Mouse (Mus musculus): ENCODE data around the gene Creb3l1.

The Creb3l1 gene

DNA sequence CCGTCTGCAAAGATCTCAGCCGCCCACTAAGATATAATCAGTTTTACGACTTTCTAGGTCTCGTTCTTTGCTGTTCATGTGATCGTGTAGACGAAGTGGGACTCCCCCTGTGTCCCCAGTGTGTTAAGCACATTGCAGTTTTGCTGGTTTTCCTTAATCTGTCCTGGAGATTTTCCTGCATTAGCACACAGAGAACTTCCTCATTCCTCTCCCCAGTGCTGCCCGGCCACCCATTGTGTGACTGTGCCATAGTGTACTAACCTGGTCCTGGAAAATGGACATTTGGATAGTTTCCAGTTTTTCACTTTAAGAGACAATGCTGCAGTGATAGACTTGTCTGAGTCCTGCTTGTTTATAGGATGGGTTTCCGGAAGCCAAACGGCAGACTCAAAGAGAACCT lies 10.0 kb upstream of the Creb3l1 start:
- DNase-seq (ENCODE audit: low read depth, low spot score) = no peak

GRCm38 (mm10) chr2:92030554-92030953 lies 6.3 kb upstream of the Creb3l1 start:
- no peak for DNase-seq (ENCODE audit: low read depth, low spot score)

GRCm38 (mm10) chr2:92029387-92030133 lies 5.3 kb upstream of the Creb3l1 start:
- DNase-seq (ENCODE audit: low read depth, low spot score) = no peak

GRCm38 (mm10) chr2:92027811-92028590 lies 3.7 kb upstream of the Creb3l1 start:
- no peak for DNase-seq (ENCODE audit: low read depth, low spot score)

DNA sequence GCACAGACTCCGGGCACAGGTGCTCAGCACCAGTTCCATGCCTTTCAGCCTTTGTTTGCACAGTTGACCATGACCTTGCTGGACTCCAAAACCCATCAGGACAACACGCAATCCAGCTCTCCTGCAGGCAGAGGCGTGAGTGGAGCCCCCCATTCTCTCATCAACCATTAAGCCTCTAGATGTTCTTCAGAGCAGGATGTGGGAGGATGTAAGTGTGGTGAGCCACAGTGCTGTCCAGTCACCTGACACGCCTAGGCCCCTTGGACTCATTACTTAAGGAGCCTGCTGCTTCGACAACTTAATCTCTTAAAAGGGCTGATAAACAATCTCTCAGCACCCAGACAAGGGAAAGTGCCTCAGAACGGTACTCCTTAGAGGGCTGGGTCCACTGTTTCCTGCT lies 1.7 kb upstream of the Creb3l1 start:
- DNase-seq (ENCODE audit: low read depth, low spot score) = no peak

DNA sequence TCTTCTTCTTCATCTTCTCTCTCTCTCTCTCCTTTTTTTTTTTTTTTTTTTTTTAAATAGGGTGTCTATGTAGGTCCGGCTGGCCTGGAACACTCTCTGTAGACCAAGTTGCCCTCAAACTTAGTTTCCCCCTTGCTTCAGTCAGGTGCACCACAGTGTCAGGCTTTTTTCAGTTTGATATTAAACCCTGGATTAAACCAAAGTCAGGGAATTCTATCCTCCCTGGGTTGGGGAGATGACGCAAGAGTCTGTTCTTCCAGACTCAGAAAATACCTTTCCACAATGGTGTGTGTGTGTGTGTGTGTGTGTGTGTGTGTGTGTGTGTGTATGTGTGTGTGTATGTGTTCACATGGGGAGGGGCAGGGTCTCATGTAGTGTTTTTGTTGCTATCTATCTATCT lies 900 bp upstream of the Creb3l1 start:
- DNase-seq (ENCODE audit: low read depth, low spot score) = no peak

- no peak for DNase-seq (ENCODE audit: low read depth, low spot score)
These were observed 684 bp downstream of the Creb3l1 start for GRCm38 (mm10) chr2:92023362-92024273.

DNA sequence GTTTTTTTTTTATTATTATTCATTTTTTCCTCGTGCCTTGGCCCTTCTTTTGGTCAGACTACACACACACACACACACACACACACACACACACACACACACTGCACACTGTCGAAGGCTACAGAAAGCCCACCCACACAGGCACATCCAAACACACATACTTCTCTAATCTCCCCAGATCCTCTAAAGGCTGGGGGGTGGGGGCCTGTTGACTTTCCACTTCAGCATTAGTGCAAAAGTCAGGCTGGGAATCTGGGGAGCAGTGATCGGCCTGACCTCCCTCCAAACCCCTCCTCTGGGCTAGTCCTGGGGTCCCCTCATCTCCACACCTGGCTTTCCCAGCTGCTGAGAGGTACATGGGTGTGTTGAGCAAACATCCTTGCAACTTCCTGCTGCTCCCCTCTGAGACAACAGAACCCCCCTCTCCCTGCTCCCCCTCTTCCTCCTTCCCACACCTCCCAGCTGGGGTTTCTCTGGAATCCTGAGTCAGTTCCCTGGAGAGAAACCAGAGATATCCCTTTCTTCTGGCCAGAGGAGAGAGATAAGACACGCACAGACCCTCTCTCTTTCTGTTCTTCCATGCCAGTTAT lies 3.5 kb downstream of the Creb3l1 start:
- no peak for DNase-seq (ENCODE audit: low read depth, low spot score)

GRCm38 (mm10) chr2:92017440-92017839 lies 6.9 kb downstream of the Creb3l1 start:
- DNase-seq (ENCODE audit: low read depth, low spot score) = no peak

DNA sequence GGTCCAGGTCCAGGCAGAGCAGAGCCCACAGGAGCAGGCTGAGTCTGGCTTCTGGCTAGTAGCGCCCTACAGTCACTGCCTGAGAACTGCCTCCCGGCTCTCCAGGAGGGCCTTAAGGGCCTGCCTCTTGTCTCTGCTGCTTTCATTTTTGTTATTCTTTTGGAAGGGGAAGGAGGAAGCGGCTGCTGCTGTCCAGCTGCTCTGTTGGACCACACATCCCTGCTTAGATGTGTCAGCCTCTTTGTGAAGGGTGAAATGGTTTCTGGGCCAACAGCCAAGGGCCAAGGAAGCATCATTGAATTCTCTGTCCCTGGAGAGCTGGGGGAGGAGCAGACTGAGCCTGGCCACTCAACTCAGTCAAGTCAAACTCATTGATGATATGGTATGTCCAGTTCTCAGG lies 7.3 kb downstream of the Creb3l1 start:
- no peak for DNase-seq (ENCODE audit: low read depth, low spot score)

- no peak for DNase-seq (ENCODE audit: low read depth, low spot score)
These were observed 9.4 kb downstream of the Creb3l1 start for GRCm38 (mm10) chr2:92014891-92015290.

- no peak for DNase-seq (ENCODE audit: low read depth, low spot score)
These were observed 10.1 kb downstream of the Creb3l1 start for GRCm38 (mm10) chr2:92014248-92014647.

- DNase-seq (ENCODE audit: low read depth, low spot score) = no peak
These were observed 11.4 kb downstream of the Creb3l1 start for GRCm38 (mm10) chr2:92012768-92013445.

GRCm38 (mm10) chr2:92011424-92012353 lies 12.6 kb downstream of the Creb3l1 start:
- DNase-seq (ENCODE audit: low read depth, low spot score) = no peak

DNA sequence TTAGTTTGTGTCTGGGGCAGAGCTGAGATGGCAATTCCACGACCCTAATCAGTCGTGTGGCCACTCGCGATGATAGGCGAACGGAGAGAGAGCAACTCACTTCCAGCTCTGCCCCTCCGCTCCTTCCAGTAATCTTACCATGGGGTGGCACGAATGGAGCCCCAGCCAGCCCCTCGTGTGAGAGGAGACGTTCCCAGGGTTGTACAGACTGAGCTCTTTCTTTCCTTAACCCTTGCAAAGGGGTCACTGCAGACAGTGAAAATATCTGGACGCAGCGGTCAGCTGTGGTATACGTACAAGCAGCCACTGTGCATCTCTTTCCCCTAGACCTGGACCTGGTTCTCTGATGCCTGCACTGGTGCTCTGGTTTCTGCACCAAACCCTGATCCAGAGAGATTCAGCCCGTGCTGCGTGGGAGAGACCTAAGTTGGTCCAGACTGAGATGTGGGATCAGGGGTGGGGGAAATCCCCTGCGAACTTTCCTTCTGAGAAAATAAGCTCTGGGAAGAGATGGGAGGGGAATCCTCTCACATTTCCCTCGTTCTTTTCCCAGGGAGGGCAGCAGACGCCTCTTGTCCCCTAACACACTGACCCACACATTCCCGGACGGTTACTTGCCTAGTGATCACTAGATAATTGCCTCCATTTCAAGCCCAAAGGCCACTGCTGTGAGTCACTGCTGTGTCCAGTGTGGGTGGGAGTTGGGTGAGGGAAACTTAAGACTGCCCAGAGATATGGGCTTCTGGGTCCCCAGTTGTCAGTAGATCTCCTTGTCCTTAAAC lies 15.5 kb downstream of the Creb3l1 start:
- no peak for DNase-seq (ENCODE audit: low read depth, low spot score)

DNA sequence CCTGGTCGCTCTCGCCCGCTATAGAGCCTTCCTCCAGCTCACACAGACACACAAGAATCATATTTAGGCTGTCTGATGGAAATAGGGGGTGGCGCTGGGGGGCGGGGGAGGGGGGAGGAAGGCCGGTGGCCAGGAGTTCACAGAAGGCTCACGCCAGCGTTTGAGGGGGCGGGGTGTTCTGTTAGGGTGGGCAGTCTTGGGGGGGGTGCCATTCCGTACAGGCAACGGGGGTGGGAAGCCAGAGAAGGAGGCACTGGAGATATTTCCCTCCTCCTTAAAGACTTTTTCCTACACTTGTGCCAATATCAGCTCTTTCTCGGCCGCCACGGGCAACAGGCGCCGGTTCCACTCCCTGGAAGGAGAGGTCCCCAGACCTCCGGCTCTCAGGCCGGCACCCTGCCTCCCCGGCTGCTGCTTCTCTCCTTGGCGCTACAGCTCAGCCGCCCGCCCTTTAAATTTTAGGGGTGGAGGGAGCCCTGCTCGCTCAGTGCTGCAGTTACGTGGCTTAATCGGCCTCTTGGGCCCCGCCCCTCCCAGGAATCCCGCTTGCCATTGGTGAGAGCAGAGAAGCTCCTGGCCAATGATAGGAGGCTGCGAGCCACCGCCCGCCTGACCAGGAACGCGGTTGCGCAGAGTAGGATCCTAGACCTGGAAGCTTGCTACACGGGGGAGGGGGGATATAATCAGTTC lies 16.2 kb downstream of the Creb3l1 start:
- peak; percentile 95 for DNase-seq (ENCODE audit: low read depth, low spot score)

DNA sequence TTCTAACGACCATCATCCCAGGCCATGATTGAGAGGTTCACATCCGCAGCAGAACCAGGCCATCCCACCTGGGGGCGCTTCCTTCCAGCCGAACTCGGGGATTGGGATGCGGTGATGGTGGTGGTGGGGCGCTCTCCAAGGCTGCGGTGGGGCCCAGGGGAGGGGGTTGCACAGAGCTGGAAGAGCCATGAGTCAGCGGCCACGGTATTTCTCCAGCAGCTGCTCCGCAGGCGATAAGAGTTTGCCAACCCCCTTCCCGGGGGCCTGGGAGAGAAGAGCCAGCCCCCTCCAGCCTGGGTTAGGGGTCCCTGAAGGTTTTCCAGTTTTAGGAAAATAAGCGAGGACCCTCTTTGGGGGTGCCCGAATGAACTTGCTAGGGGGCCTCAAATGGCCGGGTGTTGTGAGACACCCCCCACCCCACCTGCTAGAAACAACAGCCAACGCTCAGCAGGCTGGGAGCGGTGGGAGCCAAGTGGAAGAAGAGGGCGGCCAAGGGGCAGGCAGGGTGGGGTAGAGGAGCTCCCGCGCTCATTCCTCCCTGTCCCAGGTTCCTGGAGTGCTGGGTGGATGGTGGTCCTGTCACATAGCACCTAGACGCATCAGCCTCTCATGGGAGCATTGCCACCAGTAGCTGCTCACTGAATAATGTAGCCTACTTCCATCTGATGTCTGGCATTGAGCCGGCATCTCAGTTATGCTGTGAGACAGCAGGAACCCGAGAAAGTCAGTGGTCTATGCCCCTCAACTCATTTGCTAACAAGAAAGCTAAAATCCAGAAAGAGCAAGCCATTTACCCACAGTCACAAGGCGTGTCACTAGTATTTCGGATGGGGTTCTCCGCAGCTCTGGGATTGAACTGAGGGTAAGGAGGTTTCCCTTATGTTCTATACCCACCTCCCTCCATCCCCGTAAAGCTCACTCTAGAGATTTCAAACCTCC lies 17.1 kb downstream of the Creb3l1 start:
- DNase-seq (ENCODE audit: low read depth, low spot score) = peak; percentile 68

All from retina, postnatal 7 days (tissue).